Mouse (Mus musculus) yolk sac, embryonic 10.5 days (tissue): ENCODE measurements at regions not wholly inside any gene's neighbourhood (a gene's known extent, or its start where the extent isn't known, plus 50 kb on each side); places are given as distances from the start of the nearest gene placed in this dataset.
A peak's percentile ranks its signal among the peaks of the same experiment; 100 is the strongest.

Experiments
- DNase-seq: peaks from one replicate; pipeline ENCODE4 v3.0.0-alpha.2; 2017; ENCODE audit warnings: low spot score

DNA sequence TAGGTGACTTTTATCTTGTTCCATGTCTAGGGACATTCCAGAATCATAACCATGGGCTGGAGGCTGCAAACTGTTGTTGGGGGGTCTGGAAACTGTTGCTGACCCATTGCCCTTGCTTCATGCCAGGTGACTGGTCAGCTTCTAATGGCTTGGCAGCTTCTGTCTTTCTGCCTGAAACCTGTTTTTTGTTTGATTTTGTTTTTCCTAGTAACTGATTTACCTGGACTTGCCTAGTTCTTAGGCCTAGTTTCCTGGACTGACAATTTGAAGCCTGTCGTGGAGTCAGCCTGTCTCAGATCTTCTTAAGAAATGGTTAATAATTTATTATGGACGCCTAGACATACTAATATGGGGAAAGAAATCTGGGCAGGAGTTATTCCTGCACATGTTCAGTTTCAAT, 126.3 kb downstream of the Psg29 start:
- peak; percentile 32 for DNase-seq
